Mouse (Mus musculus): ENCODE data around the gene Prrg2.
A peak's percentile ranks its signal among the peaks of the same experiment; 100 is the strongest.

Prrg2 gene

DNA sequence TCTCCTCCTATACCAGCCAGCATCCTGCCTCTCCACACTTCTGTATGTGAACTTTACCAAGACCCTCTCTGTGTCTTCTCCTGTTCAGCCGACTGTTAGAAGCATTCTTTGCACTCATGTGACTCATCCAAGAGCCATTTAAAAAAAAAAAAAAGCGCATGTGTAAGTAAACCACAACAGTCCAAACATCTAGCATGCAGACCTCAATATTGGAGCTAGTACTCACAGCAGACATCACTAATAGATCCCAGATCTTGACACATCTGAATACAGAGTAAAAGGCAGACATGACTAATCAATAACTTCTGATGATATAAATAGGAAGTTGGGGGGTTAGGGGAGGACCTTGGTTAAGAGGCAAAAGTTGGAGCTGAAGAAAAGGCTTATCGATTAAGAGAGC, 26.8 kb downstream of the Prrg2 start:
- DNase-seq (ENCODE audit: low read depth), result no peak

DNA sequence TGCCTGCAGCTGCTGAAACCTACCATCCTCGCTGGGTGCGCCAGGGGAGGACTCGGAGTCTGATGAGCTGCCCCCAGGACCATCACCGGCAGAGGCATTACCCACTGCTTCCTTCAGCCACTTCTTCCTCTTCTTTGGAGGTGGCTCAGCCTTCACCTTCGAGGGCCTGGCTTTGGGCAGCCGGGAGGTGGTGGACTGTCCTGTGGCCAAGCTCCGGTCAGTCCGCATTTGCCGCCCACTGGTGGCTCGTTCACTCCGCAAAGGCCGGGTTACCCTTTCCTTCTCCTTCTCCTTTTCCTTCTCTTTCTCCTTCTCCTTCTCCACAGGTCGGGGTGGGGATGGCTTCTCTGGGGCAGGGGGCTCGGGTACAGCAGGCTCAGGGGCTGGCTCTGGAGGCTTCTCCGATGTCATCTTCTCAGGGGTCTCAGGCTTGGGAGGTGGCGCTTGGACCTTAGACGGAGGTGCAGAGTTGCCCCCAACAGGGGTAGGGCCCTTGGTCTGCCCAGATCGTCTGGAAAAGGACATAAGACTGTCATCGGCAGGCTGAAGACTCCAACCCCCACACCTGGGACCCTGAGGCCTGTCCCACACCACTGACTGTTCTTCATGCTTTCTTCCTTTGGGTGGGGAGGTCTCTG, 28.6 kb downstream of the Prrg2 start:
- no peak for DNase-seq (ENCODE audit: low read depth)

DNA sequence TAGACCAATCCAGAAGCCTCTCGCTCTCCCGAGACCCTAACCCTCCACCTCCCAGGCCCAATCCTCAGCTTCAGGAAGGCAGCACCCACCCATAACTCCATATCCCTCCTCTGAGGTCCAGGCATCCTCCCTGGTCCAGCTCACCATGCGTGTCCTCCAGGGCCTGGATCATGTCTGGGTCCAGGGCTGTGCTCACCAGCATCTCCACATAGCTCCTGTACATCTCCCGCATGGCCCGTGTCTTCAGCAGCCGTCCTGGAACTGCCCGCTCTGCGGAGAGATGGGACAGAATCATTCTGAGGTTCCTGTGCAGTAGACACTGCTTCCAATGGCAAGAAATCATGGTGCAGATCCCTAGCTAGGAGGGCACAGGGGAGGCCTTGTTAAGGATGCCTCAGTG, 31.6 kb downstream of the Prrg2 start:
- DNase-seq (ENCODE audit: low read depth), result no peak

DNA sequence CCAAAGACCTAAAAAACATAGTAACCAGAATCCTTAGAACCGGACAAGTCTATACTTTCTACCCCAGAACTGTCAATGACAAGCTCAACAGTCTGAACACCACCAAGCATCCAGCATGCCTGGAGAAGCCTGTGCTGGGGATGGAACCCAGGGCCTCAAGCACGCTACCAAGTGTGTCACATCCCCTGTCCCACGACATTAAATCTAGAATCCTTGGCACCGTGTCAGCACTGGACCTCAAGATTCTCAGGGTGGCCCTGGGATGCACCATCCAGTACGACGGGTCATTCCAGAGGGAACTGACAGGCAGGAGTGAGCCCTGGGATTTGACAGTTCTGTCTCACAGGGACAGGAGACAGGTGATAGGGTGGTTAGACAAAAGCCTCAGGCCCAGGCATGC, 32.5 kb downstream of the Prrg2 start:
- no peak for DNase-seq (ENCODE audit: low read depth)

DNA sequence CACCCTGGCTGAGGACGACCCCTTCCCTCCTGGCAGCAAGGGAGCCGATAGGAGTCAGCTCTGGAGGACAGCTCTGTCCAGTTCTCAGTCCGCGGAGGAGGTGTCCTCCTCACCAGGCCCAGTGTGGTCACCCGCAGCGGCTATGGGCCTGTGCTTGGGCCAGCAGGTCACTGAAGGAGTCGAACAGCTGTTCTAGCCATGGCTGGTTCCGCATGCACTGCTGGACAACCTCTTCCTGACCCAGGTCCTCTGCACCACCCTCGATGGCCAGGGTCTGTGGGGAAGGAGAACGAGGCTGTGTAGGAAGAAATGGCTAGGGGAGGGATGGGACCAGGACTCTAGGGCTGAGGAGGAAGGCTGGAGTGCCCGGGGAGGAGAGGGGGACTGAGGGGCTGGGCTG, 34.1 kb downstream of the Prrg2 start:
- no peak for DNase-seq (ENCODE audit: low read depth)

DNA sequence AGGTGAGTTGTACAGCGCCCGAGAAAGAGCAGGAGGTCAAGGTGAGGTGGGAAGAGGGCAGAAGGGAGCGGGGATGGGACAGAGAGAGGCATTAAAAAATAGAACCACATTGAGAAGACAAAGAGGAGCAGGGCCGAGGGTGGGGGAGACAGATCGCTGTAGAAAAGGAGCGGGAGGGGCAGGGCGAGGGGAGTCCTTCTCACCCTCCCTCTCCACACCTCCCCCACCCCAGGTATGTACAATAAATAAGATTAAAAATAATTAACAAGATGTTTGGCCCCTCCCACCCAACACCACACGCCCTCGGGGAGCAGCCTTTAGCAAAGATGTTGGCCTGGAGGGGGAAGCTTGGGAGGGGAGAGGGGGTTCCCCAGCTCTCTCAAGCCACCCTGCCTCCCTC, 34.7 kb downstream of the Prrg2 start:
- DNase-seq (ENCODE audit: low read depth), result no peak

DNA sequence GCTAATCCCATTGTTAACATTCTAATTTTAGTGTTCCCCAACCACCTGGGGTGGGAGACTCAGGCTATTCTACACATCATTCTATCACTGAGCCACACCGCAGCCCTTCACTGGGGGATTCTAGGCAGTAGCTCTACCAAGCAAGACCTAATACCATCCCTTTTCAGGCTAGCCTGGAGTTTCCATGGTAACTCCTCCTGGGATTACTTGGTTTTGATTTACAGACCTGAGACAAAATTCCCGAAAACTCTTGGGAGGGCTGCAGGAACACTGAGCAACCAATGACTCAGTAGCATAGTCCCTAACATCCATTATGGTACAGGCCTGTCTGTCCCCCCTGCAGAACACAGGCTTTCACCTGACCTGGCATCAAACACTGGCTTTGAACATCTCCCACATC, 36.2 kb downstream of the Prrg2 start:
- no peak for DNase-seq (ENCODE audit: low read depth)

DNA sequence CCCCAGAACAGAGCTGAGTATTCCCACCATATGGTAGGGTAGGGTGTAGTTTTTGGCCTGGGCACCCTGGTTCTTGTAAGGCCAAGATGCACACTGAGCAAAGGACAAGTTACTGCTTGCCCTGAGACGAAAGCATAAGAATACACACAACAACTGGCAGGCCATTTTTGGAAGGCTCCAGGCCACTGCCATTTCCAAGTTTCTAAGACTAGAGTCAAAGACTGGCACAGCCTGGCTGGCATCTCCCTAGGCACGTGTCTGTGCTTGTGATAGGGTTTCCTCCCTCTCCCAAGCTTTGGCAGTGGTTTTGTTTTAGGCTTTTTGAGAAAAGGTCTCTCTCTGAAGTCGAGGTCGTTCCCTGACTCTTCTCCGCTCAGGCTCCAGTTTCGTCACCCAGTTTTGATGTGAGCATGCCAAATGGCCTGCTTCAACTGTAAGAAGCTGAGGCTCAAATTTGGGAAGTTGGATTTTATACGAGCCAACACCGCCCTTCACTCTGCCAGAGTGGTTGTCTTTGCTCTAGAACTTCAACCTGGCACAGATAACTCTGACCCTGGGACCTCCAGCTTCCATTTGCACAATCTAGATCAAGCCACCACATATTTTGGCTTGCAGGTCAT, 36.8 kb downstream of the Prrg2 start:
- DNase-seq (ENCODE audit: low read depth), result no peak

DNA sequence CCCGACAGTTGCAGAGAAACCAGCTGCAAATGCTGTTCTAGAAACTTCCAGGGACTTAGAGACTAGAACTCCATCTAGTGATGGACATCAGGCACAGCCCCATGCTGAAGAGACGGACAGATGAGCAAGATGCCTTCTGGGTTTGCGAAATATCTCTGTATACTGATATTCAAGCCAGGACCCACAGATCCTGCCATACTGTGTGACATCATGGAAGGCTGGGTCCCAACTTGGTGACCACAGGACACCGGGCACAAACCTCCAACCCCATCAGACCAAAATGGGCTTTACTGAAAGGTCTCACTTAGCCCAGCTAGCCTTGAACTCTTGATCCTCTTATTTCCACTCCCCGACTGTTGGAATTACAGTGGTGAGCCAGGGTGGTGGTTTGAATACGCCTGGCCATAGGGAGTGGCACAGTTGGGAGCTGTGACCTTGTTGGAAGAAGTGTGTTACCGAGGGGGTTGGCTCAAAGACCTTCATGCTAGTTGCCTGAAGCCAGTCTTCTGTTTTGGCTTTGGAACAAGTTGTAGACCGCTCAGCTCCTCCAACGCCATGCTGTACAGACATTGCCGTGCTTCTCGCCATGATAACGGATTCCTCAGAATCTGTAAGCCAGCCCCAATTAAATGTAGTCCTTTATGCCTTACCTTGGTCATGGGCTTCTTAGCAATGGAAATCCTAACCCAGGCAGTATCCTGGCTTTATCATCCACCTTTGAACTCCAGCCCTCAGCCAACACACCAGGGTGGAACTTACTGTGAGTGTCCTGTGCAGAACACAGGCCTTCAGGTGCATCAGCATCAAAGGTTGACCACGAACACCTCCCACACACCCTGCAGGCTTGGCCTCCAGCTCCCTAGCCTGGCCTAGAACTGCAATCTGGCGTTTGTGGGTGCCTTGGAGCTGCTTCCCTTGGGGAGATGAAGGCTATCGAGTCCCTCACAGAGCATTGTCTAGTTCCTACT, 37.9 kb downstream of the Prrg2 start:
- DNase-seq (ENCODE audit: low read depth), result no peak

DNA sequence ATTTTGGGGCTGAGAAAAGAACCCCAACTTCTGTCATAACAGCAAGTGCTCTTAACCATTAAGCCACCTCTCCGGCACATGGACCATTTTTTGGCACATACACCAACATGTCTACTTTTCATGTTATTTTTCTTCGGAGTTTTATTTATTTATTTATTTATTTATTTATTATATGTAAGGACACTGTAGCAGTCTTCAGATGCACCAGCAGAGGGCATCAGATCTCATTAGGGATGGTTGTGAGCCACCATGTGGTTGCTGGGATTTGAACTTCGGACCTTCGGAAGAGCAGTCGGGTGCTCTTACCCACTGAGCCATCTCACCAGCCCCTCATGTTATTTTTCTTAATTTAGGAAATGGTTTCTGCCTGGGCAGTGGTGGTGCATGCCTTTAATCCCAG, 38.8 kb downstream of the Prrg2 start:
- DNase-seq (ENCODE audit: low read depth), result peak; percentile 32

DNA sequence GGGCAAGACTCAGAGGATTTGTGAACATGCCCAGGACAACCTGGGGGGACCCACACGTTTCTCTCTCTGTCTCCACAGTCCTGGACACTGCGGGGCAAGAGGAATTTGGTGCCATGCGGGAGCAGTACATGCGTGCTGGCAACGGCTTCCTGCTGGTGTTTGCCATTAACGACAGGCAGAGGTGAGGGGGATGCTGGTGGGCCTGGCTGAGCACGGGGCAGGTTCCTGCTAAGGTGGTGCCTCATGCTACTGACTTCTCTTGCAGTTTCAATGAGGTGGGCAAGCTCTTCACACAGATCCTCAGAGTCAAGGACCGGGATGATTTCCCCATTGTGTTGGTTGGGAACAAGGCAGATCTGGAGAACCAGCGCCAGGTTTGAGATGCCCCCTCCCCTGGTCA, 42.3 kb downstream of the Prrg2 start:
- no peak for DNase-seq (ENCODE audit: low read depth)

DNA sequence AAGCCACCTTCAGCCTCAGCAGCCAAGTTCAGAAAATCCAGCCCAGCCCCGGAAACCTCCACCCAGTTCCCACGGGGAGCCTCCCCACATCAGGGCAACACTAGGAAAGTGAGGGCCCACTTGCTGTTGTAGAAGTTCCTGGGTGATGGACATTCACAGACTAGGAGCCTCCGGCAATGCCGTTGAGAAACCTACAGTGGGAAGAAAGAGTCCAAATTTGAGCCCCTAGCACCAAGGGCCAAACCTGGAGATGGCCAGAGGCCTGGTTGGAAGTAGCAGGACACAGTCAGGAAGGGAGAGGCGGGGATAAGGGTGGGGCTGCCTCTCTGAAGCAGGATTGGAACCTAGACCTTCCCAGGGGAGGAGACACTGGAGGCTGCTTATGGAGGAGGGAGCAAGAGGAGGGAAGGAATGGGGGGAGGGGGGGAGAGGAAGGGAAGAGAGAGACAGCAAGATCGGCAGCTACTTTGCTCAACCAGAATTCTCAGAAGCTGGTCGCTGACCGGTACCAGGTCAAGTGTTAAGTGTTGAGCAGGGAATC, 43.4 kb downstream of the Prrg2 start:
- DNase-seq (ENCODE audit: low read depth), result no peak

DNA sequence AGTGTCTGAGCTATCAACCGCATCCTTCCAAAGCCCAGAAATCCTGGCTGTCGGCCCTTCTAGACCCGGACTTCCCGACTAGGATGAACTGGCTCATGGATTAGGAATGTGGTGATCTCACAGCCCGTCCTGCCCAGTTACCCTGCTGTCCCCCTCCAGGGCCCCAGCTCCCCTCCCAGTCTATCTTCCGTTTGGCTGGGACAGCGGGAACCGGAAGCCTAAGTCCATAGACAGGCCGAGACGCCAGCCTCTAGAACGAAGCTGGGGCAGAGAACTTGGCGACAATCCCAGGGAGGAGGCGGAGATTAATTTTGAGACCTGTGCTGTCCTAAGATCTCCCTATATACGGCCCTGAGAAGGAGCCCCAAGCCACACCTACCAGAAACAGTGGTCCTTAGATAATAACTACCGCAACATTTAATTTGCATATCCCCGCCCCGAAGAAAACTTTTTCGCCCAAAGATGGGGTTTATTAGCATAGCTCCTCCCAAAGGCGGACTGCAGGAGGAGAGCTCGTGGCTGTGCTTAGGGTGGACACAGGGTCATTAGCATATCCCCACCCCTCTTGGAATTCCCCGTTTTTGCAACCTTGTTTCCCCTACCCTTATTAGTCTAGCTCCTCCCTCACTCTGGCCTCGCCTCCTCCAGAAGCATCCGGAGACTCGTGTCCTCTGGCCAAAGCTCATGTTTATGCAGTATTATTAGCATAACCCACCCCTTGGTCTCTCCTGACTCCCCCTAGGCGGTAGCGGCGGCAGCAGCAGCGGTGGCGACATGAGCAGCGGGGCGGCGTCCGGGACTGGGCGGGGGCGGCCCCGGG, 45.0 kb downstream of the Prrg2 start, which contains the start of gene Rras:
Rras (plus strand) TSS at position 720 of the 820 bp plus-strand sequence.
- peak; percentile 97 for DNase-seq (ENCODE audit: low read depth)

DNA sequence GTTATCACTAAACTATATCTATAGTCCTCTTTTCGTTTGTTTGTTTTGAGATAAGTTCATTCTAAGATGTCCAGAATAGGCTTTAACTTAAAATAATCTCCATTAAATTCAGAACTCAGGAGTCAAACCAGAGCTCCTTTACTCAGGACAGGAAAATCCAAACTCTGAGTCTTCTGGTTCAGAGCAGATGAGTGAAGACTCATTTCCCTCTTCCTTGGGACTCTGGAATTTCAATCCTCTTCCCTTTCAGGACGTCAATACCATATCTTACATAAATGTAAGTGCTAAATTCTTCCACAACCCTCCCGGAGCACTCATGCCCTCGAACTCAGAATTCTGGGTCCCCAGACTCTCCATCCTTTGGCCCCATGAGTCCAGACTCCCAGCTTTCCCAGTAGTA, 45.7 kb downstream of the Prrg2 start:
- DNase-seq (ENCODE audit: low read depth), result peak; percentile 55

DNA sequence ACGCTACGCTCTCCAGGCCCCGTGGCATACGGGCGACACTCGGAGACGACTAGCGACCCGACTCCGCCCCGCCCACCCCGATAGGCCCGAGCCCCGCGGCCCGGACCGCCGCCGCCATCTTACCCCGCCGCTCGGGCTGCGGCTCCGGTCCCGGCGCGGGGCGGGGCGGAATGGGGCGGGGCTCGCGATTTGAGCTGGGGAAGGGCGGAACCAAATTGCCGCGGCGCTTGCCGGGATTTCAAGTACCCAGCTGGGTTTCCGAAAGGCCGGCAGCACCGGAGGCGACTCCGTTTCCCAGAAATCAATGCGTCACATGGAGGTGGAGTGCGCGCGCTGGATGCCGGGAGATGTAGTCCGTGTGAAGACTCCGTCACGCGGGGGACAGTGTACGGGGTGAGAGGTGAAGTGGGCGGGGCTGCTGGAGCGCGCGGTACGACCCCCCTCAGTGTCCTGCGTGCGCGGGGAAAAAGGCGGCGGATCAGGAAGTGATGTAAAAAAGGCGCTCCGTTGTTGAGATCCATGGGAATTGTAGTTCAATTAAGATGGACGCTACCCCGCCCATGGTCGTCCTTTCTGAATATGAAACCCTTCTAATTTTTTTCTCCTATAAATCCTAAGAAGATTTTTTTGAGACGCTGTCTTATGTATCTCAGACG, 46.4 kb downstream of the Prrg2 start, which contains the start of gene Scaf1:
Scaf1 (minus strand) TSS at position 407 of the 656 bp plus-strand sequence.
- DNase-seq (ENCODE audit: low read depth), result peak; percentile 99

DNA sequence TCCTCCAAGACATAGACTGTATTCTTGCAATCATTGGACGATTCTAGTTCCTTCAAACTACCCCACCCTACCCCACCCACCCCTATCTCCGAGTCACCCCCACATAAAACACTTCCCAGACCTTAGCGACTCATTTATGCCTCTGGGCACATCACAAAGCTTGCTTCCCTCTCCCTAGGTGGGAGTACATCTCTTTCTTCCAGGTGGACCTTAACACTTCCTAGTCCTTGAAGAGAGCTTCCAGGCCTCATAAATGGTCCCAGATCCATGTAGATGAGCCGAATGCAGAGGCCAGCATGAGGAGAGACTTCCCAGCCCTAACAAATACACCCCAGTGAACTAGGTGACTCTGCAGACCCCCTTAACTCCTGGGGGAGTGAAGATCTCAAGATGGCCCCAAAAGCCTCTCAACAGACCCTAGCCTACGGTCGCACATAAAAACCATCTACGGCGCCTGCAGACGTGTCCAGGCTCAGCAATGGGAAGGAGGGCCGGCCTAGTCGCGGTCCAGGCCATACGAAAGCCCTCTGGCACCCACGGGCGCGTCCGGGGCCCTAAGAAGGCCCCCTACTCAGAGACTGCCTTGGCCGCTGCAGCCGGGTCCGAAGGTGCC, 47.0 kb downstream of the Prrg2 start:
- DNase-seq (ENCODE audit: low read depth), result no peak

DNA sequence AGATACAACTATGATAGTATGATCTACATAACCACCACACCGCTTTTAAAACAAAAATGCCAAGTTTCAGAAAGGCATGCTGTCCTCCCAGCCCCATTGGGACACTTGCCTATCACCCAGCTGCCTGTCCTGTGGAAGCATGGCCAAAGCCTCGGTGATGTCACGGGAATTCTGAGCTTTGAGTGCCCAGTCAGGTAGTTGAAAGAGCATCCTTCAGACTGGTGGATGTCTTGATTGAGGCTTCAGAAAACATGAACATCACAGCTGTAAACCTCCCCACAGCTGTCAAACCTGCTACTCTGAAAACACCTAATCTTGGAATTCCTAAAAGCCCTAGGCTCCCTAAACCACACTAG, 48.4 kb downstream of the Prrg2 start:
- no peak for DNase-seq (ENCODE audit: low read depth)

DNA sequence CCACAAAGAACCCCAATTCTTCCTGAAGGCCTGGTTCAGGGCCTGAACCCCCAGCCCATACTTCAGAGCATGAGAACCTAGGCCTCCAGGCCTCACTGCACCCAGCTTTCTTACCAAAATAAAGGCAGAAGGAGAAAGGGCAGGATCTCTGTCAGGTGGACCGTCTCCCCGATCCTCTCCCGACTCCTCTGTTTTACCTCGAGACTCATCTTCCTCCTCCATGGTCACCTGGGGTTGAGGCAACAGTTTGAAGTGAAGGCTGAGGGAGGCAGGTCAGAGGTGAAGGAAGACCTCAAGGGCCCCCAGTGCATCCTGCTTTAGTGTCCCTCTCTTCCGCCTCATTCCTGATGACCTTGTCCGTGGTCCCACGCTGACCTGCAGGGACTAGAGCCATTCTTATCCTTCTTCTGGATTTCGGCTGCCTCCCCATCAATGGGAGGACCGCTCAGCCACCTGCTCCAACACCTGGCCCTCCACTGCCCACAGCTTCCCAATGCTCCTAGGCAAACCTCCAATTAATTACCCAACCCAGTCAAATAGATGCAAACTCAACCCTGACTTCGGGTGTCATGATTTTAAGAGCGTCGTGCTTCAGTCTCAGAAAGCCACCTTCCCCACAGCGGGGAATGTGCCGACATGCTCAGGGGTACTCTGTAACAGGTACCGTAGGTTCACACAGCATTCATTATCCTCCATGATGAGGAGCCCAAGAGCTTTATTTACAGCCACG, 48.9 kb downstream of the Prrg2 start:
- no peak for DNase-seq (ENCODE audit: low read depth)

DNA sequence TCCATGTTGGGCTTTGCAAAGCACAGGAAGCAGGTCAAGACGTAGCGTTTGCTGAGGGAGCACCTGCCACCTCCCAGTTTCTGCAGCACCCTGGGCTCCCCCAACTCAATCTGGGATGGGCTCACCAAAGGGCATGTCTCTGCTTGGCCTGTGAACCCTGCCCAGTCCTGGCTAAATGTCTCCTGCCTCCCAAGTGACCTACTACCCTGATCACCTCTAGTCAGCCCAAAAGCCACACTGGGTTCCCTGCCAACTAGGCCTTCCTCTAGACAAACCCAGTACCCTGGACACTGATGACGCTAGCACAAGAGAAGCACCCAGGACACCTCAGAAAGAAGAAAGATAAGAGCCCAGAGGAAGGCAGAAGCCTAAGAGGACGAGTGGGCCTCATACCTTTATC, 49.7 kb downstream of the Prrg2 start:
- DNase-seq (ENCODE audit: low read depth), result no peak

DNA sequence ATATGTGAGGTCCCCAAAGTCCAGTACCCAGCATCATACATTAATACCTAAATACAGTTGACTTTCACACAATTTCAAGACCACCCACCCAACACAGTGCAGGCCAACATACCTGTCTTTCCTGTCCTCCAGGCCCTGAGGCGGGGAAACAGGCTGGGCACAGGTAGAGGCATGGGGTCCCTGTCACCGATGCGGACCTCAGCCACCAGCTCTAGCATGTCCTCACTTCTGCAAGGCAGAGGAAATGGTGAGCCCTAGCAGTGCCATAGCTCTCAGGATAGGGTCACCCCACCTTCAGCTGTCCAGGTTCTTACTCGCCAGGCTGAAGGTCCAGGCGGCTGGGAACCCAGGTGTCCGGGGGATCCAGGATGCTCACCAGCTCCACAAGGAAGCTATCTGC, 50.5 kb downstream of the Prrg2 start:
- DNase-seq (ENCODE audit: low read depth), result no peak
